Mouse (Mus musculus) hindbrain, embryonic 14.5 days (tissue): ENCODE data around the gene Aldh16a1. TPM values are rescaled to one million over a fixed set of nuclear protein-coding genes. Genes with fewer than 3 reads are reported as not detected.

ENCODE experiments used
- ATAC-seq: fragments of 200-750 bp; cut with Nextera tagmentation; 2 replicates; pipeline ENCODE4 v1.8.0; 2017; ENCODE audit warnings: moderate number of reproducible peaks, mild to moderate bottlenecking, moderate TSS enrichment, moderate library complexity; ENCODE audit not compliant: low FRiP score
- DNase-seq: peaks from one replicate; pipeline ENCODE4 v3.0.0-alpha.2; 2015; ENCODE audit warnings: low spot score
- H3K27ac ChIP-seq: fragments of 300-500 bp; sonication (generic); 2 replicates; pipeline ENCODE4 v1.5.1; 2014; ENCODE audit warnings: mild to moderate bottlenecking, moderate library complexity
- H3K27me3 ChIP-seq: fragments of 300-500 bp; sonication (generic); 2 replicates; pipeline ENCODE4 v1.6.1; 2014; ENCODE audit warnings: mild to moderate bottlenecking, low read length, mixed read lengths; ENCODE audit not compliant: control insufficient read depth, insufficient read depth
- H3K36me3 ChIP-seq: fragments of 300-500 bp; sonication (generic); replicated peaks from 2 replicates; pipeline ENCODE4 v1.6.1; 2014; ENCODE audit not compliant: control insufficient read depth, insufficient read depth
- H3K4me1 ChIP-seq: fragments of 300-500 bp; sonication (generic); replicated peaks from 2 replicates; pipeline ENCODE4 v1.6.1; 2014; ENCODE audit warnings: antibody characterized with exemption, low read length, mixed read lengths; ENCODE audit not compliant: control insufficient read depth, insufficient read depth
- H3K4me2 ChIP-seq: fragments of 300-500 bp; sonication (generic); replicated peaks from 2 replicates; pipeline ENCODE4 v1.6.1; 2014; ENCODE audit warnings: mild to moderate bottlenecking, moderate library complexity
- H3K4me3 ChIP-seq: fragments of 300-500 bp; sonication (generic); replicated peaks from 2 replicates; pipeline ENCODE4 v1.5.1; 2014; ENCODE audit warnings: mild to moderate bottlenecking, low read length
- H3K9ac ChIP-seq: fragments of 300-500 bp; sonication (generic); 2 replicates; pipeline ENCODE4 v1.6.1; 2014
- H3K9me3 ChIP-seq: fragments of 300-500 bp; sonication (generic); 2 replicates; pipeline ENCODE4 v1.6.1; 2016; ENCODE audit warnings: low read length; ENCODE audit not compliant: control insufficient read depth
- WGBS: fragments of 180-500 bp; shearing (Covaris S2); extraction: QIAGEN DNeasy Blood & Tissue Kit; methylation state at CpG from one replicate; pipeline ENCODE4 v1.1.7; 2014; 5-methylcytosine and 5-hydroxymethylcytosine counted together
- polyA plus RNA-seq: library from polyadenylated mRNA; unstranded; fragments of >200 nt; fragmentation: Nextera tagmentation; extraction: Ambion mirVana; gene quantifications from 2 replicates; pipeline ENCODE4 v1.2.1, GENCODE M21; 2014

Aldh16a1 gene
- polyA plus RNA-seq, 1 experiment from 2014 or later: 21.3 TPM

DNA sequence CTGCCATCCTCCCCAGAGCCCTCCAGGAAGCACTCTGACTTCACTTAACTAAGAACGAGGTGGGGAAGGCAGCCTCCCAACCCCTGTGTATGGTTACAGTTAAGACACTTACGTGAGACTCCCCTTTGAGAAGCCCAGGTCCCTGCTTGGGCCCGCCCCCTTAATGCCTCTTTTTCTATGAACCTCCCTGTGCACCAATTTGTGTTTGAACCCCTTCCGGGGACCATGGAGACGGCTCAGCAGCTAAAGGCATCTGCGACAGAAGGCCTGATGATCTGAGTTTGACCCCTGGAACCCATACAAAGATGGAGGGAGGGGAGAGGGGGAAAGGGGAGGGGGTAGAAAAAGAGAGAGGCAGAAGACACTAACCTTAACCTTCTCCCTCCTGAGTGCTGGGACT lies 47.9 kb downstream of the Aldh16a1 start:
- H3K9ac ChIP-seq: no peak overlapping the region
- no peak overlapping the region for H3K4me3 ChIP-seq
- WGBS: 19% methylated on average over 6 of the region's 6 CpGs
- H3K9me3 ChIP-seq: no peaks in the 10 kb centered on the region
- no peak for DNase-seq
- no peak for ATAC-seq
- no peaks in the 10 kb centered on the region for H3K4me1 ChIP-seq
- no peaks in the 10 kb centered on the region for H3K36me3 ChIP-seq
- no peak overlapping the region for H3K27ac ChIP-seq
- H3K4me2 ChIP-seq: no peak overlapping the region
- H3K27me3 ChIP-seq: no peaks in the 10 kb centered on the region

DNA sequence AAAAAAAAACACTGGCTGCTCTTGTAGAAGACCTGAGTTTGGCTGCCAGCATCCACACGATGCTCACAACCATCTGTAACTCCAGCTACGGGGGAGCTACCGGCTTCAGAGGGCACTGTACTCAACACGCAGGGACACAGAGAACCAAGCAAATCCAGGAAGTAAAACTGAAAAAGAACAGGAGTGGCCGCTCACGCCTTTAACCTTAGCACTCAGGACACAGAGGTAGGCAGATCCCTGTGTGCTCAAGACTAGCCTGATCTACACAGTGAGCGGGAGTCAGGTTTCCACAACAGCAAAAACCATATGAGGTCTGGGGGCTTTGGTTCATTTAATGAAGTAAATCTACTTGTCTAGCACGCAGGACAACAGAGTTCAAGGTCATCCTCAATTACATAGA lies 48.9 kb downstream of the Aldh16a1 start:
- H3K9ac ChIP-seq: no peak overlapping the region
- no peaks in the 10 kb centered on the region for H3K4me1 ChIP-seq
- no peaks in the 10 kb centered on the region for H3K9me3 ChIP-seq
- H3K4me3 ChIP-seq: no peak overlapping the region
- no peak for ATAC-seq
- DNase-seq: no peak
- WGBS: 81% methylated on average over 8 of the region's 8 CpGs
- no peak overlapping the region for H3K4me2 ChIP-seq
- no peak overlapping the region for H3K27ac ChIP-seq
- H3K27me3 ChIP-seq: no peaks in the 10 kb centered on the region
- no peaks in the 10 kb centered on the region for H3K36me3 ChIP-seq

DNA sequence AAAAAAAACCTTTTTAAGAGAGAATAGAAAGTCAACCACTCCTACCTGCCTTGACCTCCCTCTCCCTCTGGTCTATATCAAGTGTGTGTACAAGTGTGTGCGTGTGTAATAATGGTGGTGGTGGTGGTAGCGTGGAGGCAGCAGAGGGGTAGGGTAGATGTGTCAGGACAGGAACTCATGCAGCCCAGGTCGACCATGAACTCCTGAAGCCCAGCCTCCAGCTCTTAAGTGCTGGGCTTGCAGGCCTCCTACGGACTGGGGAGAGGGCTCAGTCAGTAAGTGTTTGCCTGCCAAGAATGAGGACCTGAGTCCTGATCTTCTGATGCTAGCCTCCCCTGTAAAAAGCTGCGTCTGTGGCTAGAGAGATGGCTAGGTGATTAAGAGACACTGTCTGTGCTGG lies 49.4 kb downstream of the Aldh16a1 start:
- no peak overlapping the region for H3K27ac ChIP-seq
- 89% methylated on average over 5 of the region's 5 CpGs for WGBS
- no peak for ATAC-seq
- no peaks in the 10 kb centered on the region for H3K27me3 ChIP-seq
- H3K9me3 ChIP-seq: no peaks in the 10 kb centered on the region
- H3K4me3 ChIP-seq: no peak overlapping the region
- H3K4me1 ChIP-seq: no peaks in the 10 kb centered on the region
- no peaks in the 10 kb centered on the region for H3K36me3 ChIP-seq
- no peak overlapping the region for H3K4me2 ChIP-seq
- DNase-seq: no peak
- no peak overlapping the region for H3K9ac ChIP-seq

DNA sequence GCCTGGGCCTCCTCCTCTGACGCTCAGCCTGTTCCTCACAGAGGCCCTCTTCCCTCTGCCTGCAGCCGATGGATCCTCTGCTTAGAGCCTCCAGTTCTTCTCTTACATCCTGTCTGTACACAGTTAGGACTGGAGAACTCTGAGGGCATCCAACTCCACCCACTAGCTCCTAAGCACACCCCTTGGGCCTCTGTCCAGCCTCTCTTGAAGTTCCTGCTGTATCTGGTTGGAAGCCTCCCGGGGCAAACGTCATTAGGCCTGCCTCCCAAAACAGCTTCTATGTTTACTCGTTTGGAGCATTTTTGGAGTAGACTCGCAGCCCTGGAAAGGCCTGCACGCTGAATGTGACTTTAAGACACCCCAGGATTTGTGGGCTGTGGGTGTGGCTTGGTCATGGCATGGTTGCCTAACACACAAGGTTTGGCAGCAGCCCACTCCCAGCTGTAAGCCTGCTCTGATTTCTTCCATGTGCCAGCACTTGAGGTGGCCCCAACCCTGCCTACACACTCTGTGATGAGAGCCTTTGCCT lies 50.7 kb downstream of the Aldh16a1 start, which contains the start of gene Fcgrt:
Gene Fcgrt, minus strand, starts transcription at position 200 of the 529 bp plus-strand sequence.
- Histone ChIP-seq H3K9me3 (no peaks in the 10 kb centered on the region), H3K27ac (no peak within 1 kb of the TSS), H3K4me1 (no peaks in the 10 kb centered on the region), H3K4me2 (peak within 1 kb of the TSS; percentile 34), H3K9ac (0 out of 2 replicates have a peak within 1 kb of the TSS, but pooled peaks have one; percentile 16), H3K4me3 (no peak within 1 kb of the TSS), H3K36me3 (no peaks in the 10 kb centered on the region), H3K27me3 (no peaks in the 10 kb centered on the region)
- ATAC-seq (no peak; the same call in 1 of the 2 replicates), DNase-seq (no peak)
- WGBS: 70% methylated on average over 7 of the region's 7 CpGs

DNA sequence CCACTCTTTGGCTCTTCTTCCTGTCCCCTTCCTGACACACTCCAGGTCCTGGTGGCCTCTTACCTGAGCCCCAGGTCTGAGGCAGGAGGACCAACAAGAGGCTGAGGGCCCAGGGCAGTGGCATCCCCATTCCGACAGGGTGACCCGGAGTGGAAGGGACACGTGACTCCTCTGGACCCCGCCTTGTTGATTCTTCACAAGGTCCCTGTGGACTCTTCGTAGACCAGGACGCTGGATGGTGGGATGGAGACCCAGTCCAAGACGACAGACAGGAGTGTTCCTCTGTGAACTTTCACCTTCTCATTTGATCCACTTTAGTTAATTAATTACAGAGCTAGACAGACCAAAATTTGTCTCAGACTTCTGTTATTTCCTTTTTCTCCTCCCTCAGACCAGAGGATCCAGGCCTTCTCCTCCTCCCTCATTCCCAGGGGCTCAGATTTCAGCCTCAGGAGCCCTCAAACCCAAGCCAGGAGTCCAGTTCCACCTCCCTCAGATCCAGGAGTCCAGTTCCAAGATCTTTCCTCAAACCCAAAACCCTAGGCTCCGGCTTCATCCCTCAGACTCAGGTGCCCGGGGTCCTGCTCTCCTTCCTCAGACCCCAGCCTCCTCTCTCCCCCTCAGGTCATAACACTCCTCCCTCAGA lies 51.3 kb downstream of the Aldh16a1 start:
- Histone ChIP-seq H3K27ac (no peak overlapping the region), H3K36me3 (no peaks in the 10 kb centered on the region), H3K9ac (0 out of 2 replicates have a peak overlapping the region, but pooled peaks have one; percentile 16), H3K9me3 (no peaks in the 10 kb centered on the region), H3K4me3 (no peak overlapping the region), H3K4me2 (peak overlapping the region; percentile 34), H3K27me3 (no peaks in the 10 kb centered on the region), H3K4me1 (no peaks in the 10 kb centered on the region)
- no peak for ATAC-seq
- 84% methylated on average over 9 of the region's 9 CpGs for WGBS
- DNase-seq: no peak

DNA sequence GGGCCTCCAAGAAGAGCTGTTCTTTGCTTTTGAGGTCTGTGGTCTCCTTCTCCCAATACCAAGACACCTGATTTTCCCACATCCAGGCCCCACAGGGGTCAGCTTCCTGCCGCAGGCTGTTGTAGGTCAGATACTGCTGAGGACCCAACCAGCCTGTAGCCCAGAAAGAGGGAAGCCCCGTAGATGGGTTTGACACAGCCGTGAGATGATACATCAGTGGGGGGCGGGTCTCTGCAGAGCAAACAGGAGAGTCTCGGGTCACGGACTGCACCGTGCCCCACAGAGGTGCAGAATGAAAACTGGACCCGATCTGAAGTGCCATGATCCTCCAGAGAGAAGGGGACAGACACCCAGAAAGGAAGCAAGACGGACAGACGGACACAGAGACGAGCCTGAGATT lies 51.9 kb downstream of the Aldh16a1 start:
- Histone ChIP-seq H3K9ac (no peak overlapping the region), H3K27ac (no peak overlapping the region), H3K36me3 (no peaks in the 10 kb centered on the region), H3K9me3 (no peaks in the 10 kb centered on the region), H3K27me3 (no peaks in the 10 kb centered on the region), H3K4me1 (no peaks in the 10 kb centered on the region), H3K4me2 (peak overlapping the region; percentile 34), H3K4me3 (no peak overlapping the region)
- DNase-seq (no peak), ATAC-seq (no peak)
- 88% methylated on average over 11 of the region's 11 CpGs for whole genome bisulfite sequencing

DNA sequence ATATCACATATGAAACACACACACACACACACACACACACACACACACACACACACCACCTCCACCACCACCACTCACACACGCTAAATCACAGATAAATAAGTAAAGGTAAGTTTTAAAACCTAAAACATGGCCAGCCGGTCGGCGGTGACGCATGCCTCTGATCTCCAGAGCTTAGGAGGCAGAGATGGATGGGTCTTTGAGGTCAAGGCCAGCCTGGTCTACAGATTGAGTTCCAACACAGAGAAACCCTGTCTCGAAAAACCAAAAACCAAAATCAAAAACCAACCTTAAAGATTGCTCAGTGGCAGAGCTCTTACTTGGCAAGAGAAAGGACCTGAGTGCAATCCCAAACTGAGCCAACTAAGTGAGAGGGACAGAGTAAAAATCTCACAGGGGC lies 54.3 kb downstream of the Aldh16a1 start:
- DNase-seq (no peak), ATAC-seq (no peak)
- Histone ChIP-seq H3K4me1 (no peaks in the 10 kb centered on the region), H3K4me2 (no peak overlapping the region), H3K9me3 (no peaks in the 10 kb centered on the region), H3K27ac (no peak overlapping the region), H3K9ac (no peak overlapping the region), H3K27me3 (no peaks in the 10 kb centered on the region), H3K36me3 (no peaks in the 10 kb centered on the region), H3K4me3 (no peak overlapping the region)
- WGBS: 95% methylated on average over 6 of the region's 6 CpGs

DNA sequence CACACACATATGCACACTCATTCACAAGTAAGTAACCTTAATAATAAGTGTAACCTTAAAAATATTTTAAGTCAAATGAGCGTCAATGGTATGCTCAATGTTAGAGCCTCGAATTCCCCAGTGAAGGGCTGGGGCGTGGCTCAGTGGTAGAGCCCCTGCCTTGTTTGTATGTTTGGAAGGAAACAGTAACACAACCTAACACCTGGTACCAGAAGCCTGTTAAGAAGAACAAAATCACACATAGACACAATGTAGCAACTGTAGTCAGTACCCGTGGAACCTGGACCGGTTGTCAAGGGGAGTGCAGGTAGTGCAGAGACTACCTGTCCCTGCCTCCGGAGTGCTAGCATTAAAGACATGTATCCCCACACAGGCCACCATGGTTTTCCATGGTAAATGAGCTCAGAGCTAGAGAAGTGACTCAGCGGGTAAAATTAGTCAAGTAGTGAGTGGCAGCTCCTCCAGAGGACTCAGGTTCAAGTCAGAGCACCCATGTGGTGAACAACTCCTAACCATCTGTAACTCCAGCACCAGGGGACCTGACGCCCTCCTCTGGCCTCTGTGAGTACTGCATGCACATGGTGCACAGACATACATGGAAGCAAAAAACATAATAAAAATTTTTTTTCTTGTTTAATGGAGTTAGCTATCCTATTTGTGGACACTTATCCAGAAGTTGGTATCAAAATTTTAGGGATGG lies 55.7 kb downstream of the Aldh16a1 start:
- H3K27me3 ChIP-seq: no peaks in the 10 kb centered on the region
- DNase-seq (no peak), ATAC-seq (no peak)
- no peak overlapping the region for H3K27ac ChIP-seq
- H3K9me3 ChIP-seq: no peaks in the 10 kb centered on the region
- no peaks in the 10 kb centered on the region for H3K4me1 ChIP-seq
- no peak overlapping the region for H3K4me2 ChIP-seq
- no peak overlapping the region for H3K9ac ChIP-seq
- no peak overlapping the region for H3K4me3 ChIP-seq
- H3K36me3 ChIP-seq: no peaks in the 10 kb centered on the region
- 91% methylated on average over 8 of the region's 8 CpGs for WGBS

DNA sequence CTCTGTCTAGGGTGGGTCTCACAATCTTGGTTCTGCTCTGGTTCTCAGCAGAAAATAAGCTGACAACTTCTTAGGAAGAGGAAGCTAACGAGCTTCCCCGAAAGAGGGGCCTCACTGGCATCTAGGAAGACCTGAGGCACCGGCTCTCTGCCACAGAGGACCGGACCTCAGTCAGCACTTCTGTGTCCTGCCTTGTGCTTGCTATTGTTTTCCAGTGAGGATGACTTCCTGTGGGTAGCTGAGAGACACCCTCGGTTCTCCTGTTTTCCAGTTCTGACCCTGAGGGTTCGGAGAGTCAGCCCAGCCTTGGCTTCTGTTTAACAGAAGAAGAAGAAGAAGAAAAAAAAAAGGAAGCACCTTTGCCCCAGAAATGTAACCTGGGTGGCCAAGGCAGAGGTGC lies 56.9 kb downstream of the Aldh16a1 start:
- no peak overlapping the region for H3K4me3 ChIP-seq
- 70% methylated on average over 6 of the region's 6 CpGs for WGBS
- DNase-seq (no peak), ATAC-seq (no peak)
- no peak overlapping the region for H3K27ac ChIP-seq
- H3K4me2 ChIP-seq: no peak overlapping the region
- H3K9ac ChIP-seq: no peak overlapping the region
- H3K4me1 ChIP-seq: no peaks in the 10 kb centered on the region
- no peaks in the 10 kb centered on the region for H3K36me3 ChIP-seq
- no peaks in the 10 kb centered on the region for H3K9me3 ChIP-seq
- H3K27me3 ChIP-seq: no peaks in the 10 kb centered on the region
